Mouse (Mus musculus) midbrain, embryonic 11.5 days (tissue): Measurements from ENCODE around the gene Lrp5. TPM values are rescaled to one million over a fixed set of nuclear protein-coding genes. Genes with fewer than 3 reads are reported as not detected.
"Not testable (repeated sequence)": the region's sequence is repeated elsewhere in the genome, so short reads cannot be mapped to it uniquely, and the experiment has no call there.

Source experiments
- ATAC-seq: fragments of 200-750 bp; cut with Nextera tagmentation; 2 replicates; pipeline ENCODE4 v1.8.0; 2017; ENCODE audit warnings: moderate TSS enrichment, moderate library complexity; ENCODE audit not compliant: low FRiP score
- DNase-seq: peaks from one replicate; pipeline ENCODE4 v3.0.0; 2015; ENCODE audit warnings: low spot score; ENCODE audit errors: missing footprints
- H3K27ac ChIP-seq: fragments of 300-500 bp; sonication (generic); 2 replicates; pipeline ENCODE4 v1.5.1; 2014; ENCODE audit warnings: low read depth, low read length
- H3K27me3 ChIP-seq: fragments of 300-500 bp; sonication (generic); 2 replicates; pipeline ENCODE4 v1.6.1; 2014; ENCODE audit warnings: mild to moderate bottlenecking, low read length, moderate library complexity, mixed read lengths; ENCODE audit not compliant: control insufficient read depth, insufficient read depth
- H3K36me3 ChIP-seq: fragments of 300-500 bp; sonication (generic); 2 replicates; pipeline ENCODE4 v1.6.1; 2014; ENCODE audit warnings: mild to moderate bottlenecking, low read length, moderate library complexity, mixed read lengths; ENCODE audit not compliant: control insufficient read depth, insufficient read depth
- H3K4me1 ChIP-seq: fragments of 300-500 bp; sonication (generic); 2 replicates; pipeline ENCODE4 v1.6.1; 2014; ENCODE audit warnings: low read length; ENCODE audit not compliant: control insufficient read depth, insufficient read depth
- H3K4me2 ChIP-seq: fragments of 300-500 bp; sonication (generic); 2 replicates; pipeline ENCODE4 v1.6.1; 2014; ENCODE audit warnings: mild to moderate bottlenecking, moderate library complexity
- H3K4me3 ChIP-seq: fragments of 300-500 bp; sonication (generic); 2 replicates; pipeline ENCODE4 v1.5.1; 2014; ENCODE audit warnings: low read depth, low read length
- H3K9ac ChIP-seq: fragments of 300-500 bp; sonication (generic); 2 replicates; pipeline ENCODE4 v1.6.1; 2014; ENCODE audit warnings: low read length
- H3K9me3 ChIP-seq: fragments of 300-500 bp; sonication (generic); 2 replicates; pipeline ENCODE4 v1.6.1; 2016; ENCODE audit warnings: low read length; ENCODE audit not compliant: control insufficient read depth
- WGBS: fragments of 180-500 bp; shearing (Covaris S2); extraction: QIAGEN DNeasy Blood & Tissue Kit; methylation state at CpG from one replicate; pipeline ENCODE4 v1.1.7; 2014; 5-methylcytosine and 5-hydroxymethylcytosine counted together
- polyA plus RNA-seq: library from polyadenylated mRNA; unstranded; fragments of >200 nt; fragmentation: Nextera tagmentation; extraction: Ambion mirVana; gene quantifications from 2 replicates; pipeline ENCODE4 v1.2.1, GENCODE M21; 2014

The Lrp5 gene
- polyA plus RNA-seq, 1 experiment from 2014 or later = 2.8 TPM

GRCm38 (mm10) chr19:3593379-3594055 lies 92.8 kb downstream of the Lrp5 start:
- Histone ChIP-seq H3K4me1 (no peaks in the 10 kb centered on the region), H3K4me2 (no peak overlapping the region), H3K9me3 (no peaks in the 10 kb centered on the region), H3K27ac (no peak overlapping the region), H3K4me3 (no peak overlapping the region), H3K27me3 (no peaks in the 10 kb centered on the region), H3K36me3 (peaks cover 4% of the 10 kb centered on the region), H3K9ac (no peak overlapping the region)
- ATAC-seq = no peak
- no peak for DNase-seq
- WGBS = 84% methylated on average over 7 of the region's 7 CpGs

GRCm38 (mm10) chr19:3589968-3590367 lies 96.4 kb downstream of the Lrp5 start:
- H3K27me3 ChIP-seq = no peaks in the 10 kb centered on the region
- H3K4me2 ChIP-seq = no peak overlapping the region
- no peak for ATAC-seq
- H3K9ac ChIP-seq = no peak overlapping the region
- no peak overlapping the region for H3K27ac ChIP-seq
- no peak overlapping the region for H3K4me3 ChIP-seq
- H3K4me1 ChIP-seq = no peaks in the 10 kb centered on the region
- no peaks in the 10 kb centered on the region for H3K9me3 ChIP-seq
- WGBS = 94% methylated on average over 4 of the region's 4 CpGs
- no peak for DNase-seq
- peaks cover 6% of the 10 kb centered on the region for H3K36me3 ChIP-seq

GRCm38 (mm10) chr19:3589547-3589946 lies 96.8 kb downstream of the Lrp5 start:
- Histone ChIP-seq H3K4me2 (no peak overlapping the region), H3K9ac (no peak overlapping the region), H3K4me3 (no peak overlapping the region), H3K9me3 (no peaks in the 10 kb centered on the region), H3K36me3 (peaks cover 6% of the 10 kb centered on the region), H3K27ac (no peak overlapping the region), H3K4me1 (no peaks in the 10 kb centered on the region), H3K27me3 (no peaks in the 10 kb centered on the region)
- no peak for ATAC-seq
- no peak for DNase-seq
- 85% methylated on average over 5 of the region's 5 CpGs for WGBS

GRCm38 (mm10) chr19:3587729-3588128 lies 98.6 kb downstream of the Lrp5 start:
- H3K27ac ChIP-seq, ATAC-seq, H3K4me3 ChIP-seq, H3K4me2 ChIP-seq, H3K4me1 ChIP-seq, H3K36me3 ChIP-seq, H3K27me3 ChIP-seq, DNase-seq, H3K9me3 ChIP-seq, H3K9ac ChIP-seq: not testable (repeated sequence)
- 95% methylated on average over 5 of the region's 5 CpGs for WGBS

GRCm38 (mm10) chr19:3586540-3586939 lies 99.8 kb downstream of the Lrp5 start:
- peaks cover 6% of the 10 kb centered on the region for H3K36me3 ChIP-seq
- no peak overlapping the region for H3K4me3 ChIP-seq
- H3K27ac ChIP-seq = no peak overlapping the region
- 44% methylated on average over 1 of the region's 1 CpGs for WGBS
- H3K27me3 ChIP-seq = no peaks in the 10 kb centered on the region
- DNase-seq (peak; percentile 91), ATAC-seq (no peak)
- no peak overlapping the region for H3K9ac ChIP-seq
- no peak overlapping the region for H3K4me2 ChIP-seq
- no peaks in the 10 kb centered on the region for H3K9me3 ChIP-seq
- H3K4me1 ChIP-seq = no peaks in the 10 kb centered on the region

GRCm38 (mm10) chr19:3586026-3586425 lies 100.3 kb downstream of the Lrp5 start:
- no peak overlapping the region for H3K4me2 ChIP-seq
- H3K4me1 ChIP-seq = no peaks in the 10 kb centered on the region
- no peaks in the 10 kb centered on the region for H3K9me3 ChIP-seq
- no peak overlapping the region for H3K9ac ChIP-seq
- no peak overlapping the region for H3K27ac ChIP-seq
- ATAC-seq (no peak), DNase-seq (no peak)
- no peaks in the 10 kb centered on the region for H3K27me3 ChIP-seq
- WGBS = 93% methylated on average over 9 of the region's 9 CpGs
- H3K4me3 ChIP-seq = no peak overlapping the region
- H3K36me3 ChIP-seq = peaks cover 6% of the 10 kb centered on the region

- DNase-seq (peak; percentile 90), ATAC-seq (no peak)
- Histone ChIP-seq H3K4me2 (no peak overlapping the region), H3K27me3 (no peaks in the 10 kb centered on the region), H3K36me3 (no peaks in the 10 kb centered on the region), H3K9ac (no peak overlapping the region), H3K27ac (no peak overlapping the region), H3K4me1 (no peaks in the 10 kb centered on the region; the same call in 1 of the 2 replicates), H3K9me3 (no peaks in the 10 kb centered on the region), H3K4me3 (no peak overlapping the region)
- WGBS = 33% methylated on average over 7 of the region's 7 CpGs
These were observed 105.0 kb downstream of the Lrp5 start for GRCm38 (mm10) chr19:3581326-3581725.

GRCm38 (mm10) chr19:3577911-3578290 lies 108.5 kb downstream of the Lrp5 start:
- no peak overlapping the region for H3K27ac ChIP-seq
- no peak overlapping the region for H3K9ac ChIP-seq
- peaks cover 15% of the 10 kb centered on the region for H3K4me1 ChIP-seq
- H3K36me3 ChIP-seq = no peaks in the 10 kb centered on the region
- no peak overlapping the region for H3K4me3 ChIP-seq
- H3K9me3 ChIP-seq = no peaks in the 10 kb centered on the region
- ATAC-seq = no peak
- no peaks in the 10 kb centered on the region for H3K27me3 ChIP-seq
- H3K4me2 ChIP-seq = no peak overlapping the region
- no peak for DNase-seq

- H3K27me3 ChIP-seq = no peaks in the 10 kb centered on the region
- H3K9me3 ChIP-seq = no peaks in the 10 kb centered on the region
- H3K9ac ChIP-seq = no peak overlapping the region
- no peak overlapping the region for H3K4me2 ChIP-seq
- no peak for DNase-seq
- peaks cover 15% of the 10 kb centered on the region for H3K4me1 ChIP-seq
- ATAC-seq = no peak
- no peak overlapping the region for H3K27ac ChIP-seq
- 93% methylated on average over 4 of the region's 4 CpGs for WGBS
- no peak overlapping the region for H3K4me3 ChIP-seq
- no peaks in the 10 kb centered on the region for H3K36me3 ChIP-seq
These were observed 109.0 kb downstream of the Lrp5 start for GRCm38 (mm10) chr19:3577265-3577910.
